Mouse (Mus musculus): Measurements from ENCODE around the gene Mymk. TPM values are rescaled to one million over a fixed set of nuclear protein-coding genes. Genes with fewer than 3 reads are reported as not detected.

Gene Mymk
- total RNA-seq (2022), result 1 to 10 TPM in 2 of 4 experiments, under 1 TPM in 2; 0.44 to 1.5 (median 1.2) TPM

- no peak for DNase-seq (ENCODE audit: low spot score in 2 of 2)
These were observed at the start of gene Mymk for GRCm38 (mm10) chr2:27071978-27072377. Gene Mymk (minus strand): TSS chr2:27072179.

- no peak for DNase-seq (ENCODE audit: low spot score in 2 of 2)
These were observed 48.3 kb upstream of the Mymk start for GRCm38 (mm10) chr2:27120241-27120641.

- DNase-seq (ENCODE audit: low spot score in 2 of 2), result no peak
These were observed 47.8 kb upstream of the Mymk start for GRCm38 (mm10) chr2:27119766-27120165.

GRCm38 (mm10) chr2:27118452-27118851 lies 46.5 kb upstream of the Mymk start:
- DNase-seq (ENCODE audit: low spot score in 2 of 2), result no peak

- no peak for DNase-seq (ENCODE audit: low spot score in 2 of 2)
These were observed 42.2 kb upstream of the Mymk start for GRCm38 (mm10) chr2:27114169-27114568.

GRCm38 (mm10) chr2:27112585-27112984 lies 40.6 kb upstream of the Mymk start:
- DNase-seq (ENCODE audit: low spot score in 2 of 2), result no peak

- peak in 1 of 2 experiments; percentile 64 for DNase-seq (ENCODE audit: low spot score in 2 of 2)
These were observed 37.1 kb upstream of the Mymk start for GRCm38 (mm10) chr2:27109052-27109451.

- no peak for DNase-seq (ENCODE audit: low spot score in 2 of 2)
These were observed 36.2 kb upstream of the Mymk start for GRCm38 (mm10) chr2:27108144-27108543.

- DNase-seq (ENCODE audit: low spot score in 2 of 2), result no peak
These were observed 34.8 kb upstream of the Mymk start for GRCm38 (mm10) chr2:27106816-27107215.

GRCm38 (mm10) chr2:27103554-27103953 lies 31.6 kb upstream of the Mymk start:
- peak in 1 of 2 experiments; percentile 31 for DNase-seq (ENCODE audit: low spot score in 2 of 2)

GRCm38 (mm10) chr2:27097776-27098175 lies 25.8 kb upstream of the Mymk start:
- no peak for DNase-seq (ENCODE audit: low spot score in 2 of 2)

GRCm38 (mm10) chr2:27097241-27097656 lies 25.3 kb upstream of the Mymk start:
- DNase-seq (ENCODE audit: low spot score in 2 of 2), result no peak

GRCm38 (mm10) chr2:27096341-27096981 lies 24.5 kb upstream of the Mymk start:
- peak; percentile 55 to 84 for DNase-seq (ENCODE audit: low spot score in 2 of 2)

- DNase-seq (ENCODE audit: low spot score in 2 of 2), result no peak
These were observed 23.2 kb upstream of the Mymk start for GRCm38 (mm10) chr2:27095178-27095577.

- no peak for DNase-seq (ENCODE audit: low spot score in 2 of 2)
These were observed 17.3 kb upstream of the Mymk start for GRCm38 (mm10) chr2:27089238-27089637.

GRCm38 (mm10) chr2:27088700-27089099 lies 16.7 kb upstream of the Mymk start:
- DNase-seq (ENCODE audit: low spot score in 2 of 2), result no peak

- DNase-seq (ENCODE audit: low spot score in 2 of 2), result no peak
These were observed 16.2 kb upstream of the Mymk start for GRCm38 (mm10) chr2:27088071-27088644.

- no peak for DNase-seq (ENCODE audit: low spot score in 2 of 2)
These were observed 15.6 kb upstream of the Mymk start for GRCm38 (mm10) chr2:27087581-27087980.

- no peak for DNase-seq (ENCODE audit: low spot score in 2 of 2)
These were observed 14.6 kb upstream of the Mymk start for GRCm38 (mm10) chr2:27086483-27087010.

- DNase-seq (ENCODE audit: low spot score in 2 of 2), result no peak
These were observed 13.8 kb upstream of the Mymk start for GRCm38 (mm10) chr2:27085801-27086200.

- DNase-seq (ENCODE audit: low spot score in 2 of 2), result no peak
These were observed 13.0 kb upstream of the Mymk start for GRCm38 (mm10) chr2:27084963-27085362.

GRCm38 (mm10) chr2:27083761-27084475 lies 11.9 kb upstream of the Mymk start:
- DNase-seq (ENCODE audit: low spot score in 2 of 2), result no peak

Measured in left cerebral cortex, adult 8-10 months (tissue).